Mouse (Mus musculus): ENCODE measurements at regions not wholly inside any gene's neighbourhood (a gene's known extent, or its start where the extent isn't known, plus 50 kb on each side); places are given as distances from the start of the nearest gene placed in this dataset.

DNA sequence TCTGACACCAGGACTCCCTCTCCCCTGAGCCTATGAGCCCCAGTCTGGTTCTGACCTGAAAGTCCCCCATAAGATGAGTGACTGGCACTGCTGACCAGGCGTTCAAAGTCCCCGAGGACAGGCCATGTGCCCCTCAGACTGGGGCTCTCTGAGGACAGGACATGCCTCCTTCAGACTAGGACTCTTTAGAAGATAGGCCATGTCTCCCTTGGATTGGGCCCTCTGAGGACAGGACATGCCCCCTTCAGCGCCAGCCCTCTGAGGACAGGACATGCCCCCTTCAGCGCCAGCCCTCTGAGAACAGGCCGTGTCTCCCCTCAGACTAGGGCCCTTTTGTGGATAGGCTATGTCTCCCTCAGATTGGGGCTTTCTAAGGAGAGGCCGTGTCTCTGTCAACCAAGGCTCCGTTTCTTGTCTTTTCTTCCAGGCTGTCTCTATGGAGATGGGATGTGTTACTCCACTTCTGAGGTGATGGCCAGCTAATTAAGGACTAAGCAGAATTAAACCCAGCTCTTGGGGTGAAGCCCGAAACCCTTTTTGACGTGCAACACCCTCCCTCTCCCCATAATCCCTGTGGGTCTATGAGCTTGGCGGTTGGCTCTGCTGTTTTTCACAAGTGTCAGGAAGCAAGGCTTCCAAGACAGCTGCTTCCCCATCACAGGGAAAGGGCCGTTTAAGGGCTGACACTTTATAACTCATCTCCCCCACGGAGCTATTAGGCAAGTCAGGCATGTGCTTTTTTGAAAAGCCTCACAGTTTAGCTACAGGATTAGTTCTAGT, 135.8 kb downstream of the Vegfa start:
- DNase-seq (ENCODE audit: extremely low read depth), result no peak
- Histone ChIP-seq H3K4me1 (ENCODE audit: control insufficient read depth in 1 of 2, insufficient read depth in 2 of 2) (no peaks in the 10 kb centered on the region), H3K4me3 (replicated peaks in 1 of 3; ENCODE audit: low read depth in 2 of 3, low read length in 2 of 3, poor library complexity in 1 of 3) (no peak overlapping the region), H3K4me2 (ENCODE audit: insufficient read depth, low read depth, poor library complexity, severe bottlenecking) (no peak overlapping the region), H3K36me3 (replicated peaks in 1 of 2; ENCODE audit: control insufficient read depth in 1 of 2, insufficient read depth in 1 of 2, low read length in 1 of 2) (no peaks in the 10 kb centered on the region), H3K27ac (ENCODE audit: insufficient read depth, low read depth) (no peak overlapping the region), H3K27me3 (replicated peaks) (peaks cover 85% of the 10 kb centered on the region), H3K9ac (ENCODE audit: insufficient read depth, low read depth) (no peak overlapping the region), H3K9me3 (replicated peaks; ENCODE audit: low read length) (peaks cover 2% of the 10 kb centered on the region), H3K79me2 (replicated peaks; ENCODE audit: control insufficient read depth, extremely low read depth, insufficient read depth, poor library complexity, severe bottlenecking) (no peaks in the 10 kb centered on the region)
- TF ChIP-seq MAZ (IDR thresholded peaks at IDR 0.05; ENCODE audit: low read depth, low read length), result no peak
- TF ChIP-seq MEF2A (IDR thresholded peaks at IDR 0.05; ENCODE audit: borderline replicate concordance, low read depth, low read length), result no peak
- no peak for TF ChIP-seq USF1 (IDR thresholded peaks at IDR 0.05; ENCODE audit: low read depth, low read length)
- TF ChIP-seq TBP (conservative IDR thresholded peaks at IDR 0.05; ENCODE audit: low read depth, low read length), result no peak
- in situ Hi-C loops (cut with MboI; ENCODE audit: low pct_ligation_motif_present, low pct_unique_long_range_greater_than_20kb, low sequenced_read_pairs), result no loop called here
- dilution Hi-C loops (cut with MboI; ENCODE audit: extremely low pct_ligation_motif_present, extremely low pct_unique_long_range_greater_than_20kb, low sequenced_read_pairs), result no loop called here

DNA sequence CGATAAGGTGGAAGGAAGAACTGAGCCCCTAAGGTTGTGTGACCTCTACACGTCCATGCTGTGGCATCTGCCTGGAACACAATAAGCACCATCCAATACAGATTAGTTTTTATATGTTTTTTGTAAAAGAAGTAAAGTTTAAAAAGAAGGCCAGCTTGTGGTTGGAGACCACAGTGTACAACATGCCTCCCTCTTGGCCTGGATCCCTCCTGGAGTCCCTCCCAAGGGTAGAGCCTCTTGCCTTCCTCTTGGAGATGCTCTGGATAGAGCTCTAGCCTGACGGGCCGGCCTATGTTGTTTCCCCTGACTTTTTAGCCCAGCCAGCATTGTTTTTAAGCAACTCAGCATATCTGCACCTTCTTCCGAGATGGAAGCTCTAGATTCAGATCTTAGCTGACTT, 138.0 kb downstream of the Vegfa start:
- Histone ChIP-seq H3K27me3 (replicated peaks) (peaks cover 88% of the 10 kb centered on the region), H3K4me2 (ENCODE audit: insufficient read depth, low read depth, poor library complexity, severe bottlenecking) (no peak overlapping the region), H3K36me3 (replicated peaks in 1 of 2; ENCODE audit: control insufficient read depth in 1 of 2, insufficient read depth in 1 of 2, low read length in 1 of 2) (no peaks in the 10 kb centered on the region), H3K4me1 (ENCODE audit: control insufficient read depth in 1 of 2, insufficient read depth in 2 of 2) (no peaks in the 10 kb centered on the region), H3K9me3 (replicated peaks; ENCODE audit: low read length) (peaks cover 5% of the 10 kb centered on the region), H3K4me3 (replicated peaks in 1 of 3; ENCODE audit: low read depth in 2 of 3, low read length in 2 of 3, poor library complexity in 1 of 3) (no peak overlapping the region), H3K79me2 (replicated peaks; ENCODE audit: control insufficient read depth, extremely low read depth, insufficient read depth, poor library complexity, severe bottlenecking) (no peaks in the 10 kb centered on the region), H3K9ac (ENCODE audit: insufficient read depth, low read depth) (no peak overlapping the region), H3K27ac (ENCODE audit: insufficient read depth, low read depth) (no peak overlapping the region)
- in situ Hi-C loops (cut with MboI; ENCODE audit: low pct_ligation_motif_present, low pct_unique_long_range_greater_than_20kb, low sequenced_read_pairs) (no loop called here), dilution Hi-C loops (cut with MboI; ENCODE audit: extremely low pct_ligation_motif_present, extremely low pct_unique_long_range_greater_than_20kb, low sequenced_read_pairs) (no loop called here)
- no peak for DNase-seq (ENCODE audit: extremely low read depth)
- TF ChIP-seq KAT2A (IDR thresholded peaks at IDR 0.05; ENCODE audit: insufficient replicate concordance, low read length) (no peak), NELFE (IDR thresholded peaks at IDR 0.05; ENCODE audit: low read depth, low read length) (no peak), BHLHE40 (IDR thresholded peaks at IDR 0.05; ENCODE audit: low read depth, low read length) (no peak), MAZ (IDR thresholded peaks at IDR 0.05; ENCODE audit: low read depth, low read length) (no peak), HCFC1 (IDR thresholded peaks at IDR 0.05; ENCODE audit: low read depth, low read length) (no peak), PAX5 (IDR thresholded peaks at IDR 0.05; ENCODE audit: low read length) (no peak), TCF12 (IDR thresholded peaks at IDR 0.05; ENCODE audit: low read depth, low read length) (no peak)

DNA sequence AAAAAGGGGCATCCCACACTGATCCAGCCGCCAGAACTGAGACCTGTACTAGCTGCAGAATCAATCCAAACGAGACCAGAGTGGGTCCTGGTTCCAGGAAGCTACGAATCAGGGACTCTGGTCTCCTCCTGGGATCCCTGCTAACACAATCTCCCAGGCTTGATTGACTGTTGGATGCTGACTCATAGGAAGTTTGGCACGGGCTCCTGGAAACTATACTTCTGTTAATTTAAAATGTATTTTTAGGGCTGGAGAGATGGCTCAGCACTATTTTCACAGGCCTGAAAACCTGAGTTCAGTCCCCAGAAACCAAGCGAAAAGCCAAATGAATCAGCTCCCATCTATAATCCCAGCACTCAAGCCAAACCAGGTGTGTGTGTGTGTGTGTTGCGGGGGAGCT, 138.5 kb downstream of the Vegfa start:
- Histone ChIP-seq H3K36me3 (replicated peaks in 1 of 2; ENCODE audit: control insufficient read depth in 1 of 2, insufficient read depth in 1 of 2, low read length in 1 of 2) (no peaks in the 10 kb centered on the region), H3K27me3 (replicated peaks) (peaks cover 86% of the 10 kb centered on the region), H3K27ac (ENCODE audit: insufficient read depth, low read depth) (no peak overlapping the region), H3K4me3 (replicated peaks in 1 of 3; ENCODE audit: low read depth in 2 of 3, low read length in 2 of 3, poor library complexity in 1 of 3) (no peak overlapping the region), H3K79me2 (replicated peaks; ENCODE audit: control insufficient read depth, extremely low read depth, insufficient read depth, poor library complexity, severe bottlenecking) (no peaks in the 10 kb centered on the region), H3K4me2 (ENCODE audit: insufficient read depth, low read depth, poor library complexity, severe bottlenecking) (no peak overlapping the region), H3K9me3 (replicated peaks; ENCODE audit: low read length) (peaks cover 5% of the 10 kb centered on the region), H3K9ac (ENCODE audit: insufficient read depth, low read depth) (no peak overlapping the region), H3K4me1 (ENCODE audit: control insufficient read depth in 1 of 2, insufficient read depth in 2 of 2) (no peaks in the 10 kb centered on the region)
- DNase-seq (ENCODE audit: extremely low read depth), result no peak
- TF ChIP-seq PAX5 (IDR thresholded peaks at IDR 0.05; ENCODE audit: low read length) (no peak), MYC (IDR thresholded peaks at IDR 0.05; ENCODE audit: low read depth, low read length) (no peak), TBP (conservative IDR thresholded peaks at IDR 0.05; ENCODE audit: low read depth, low read length) (no peak), MEF2A (IDR thresholded peaks at IDR 0.05; ENCODE audit: borderline replicate concordance, low read depth, low read length) (no peak), USF2 (conservative IDR thresholded peaks at IDR 0.05; ENCODE audit: low read depth, low read length) (no peak)
- in situ Hi-C loops (cut with MboI; ENCODE audit: low pct_ligation_motif_present, low pct_unique_long_range_greater_than_20kb, low sequenced_read_pairs), result no loop called here
- dilution Hi-C loops (cut with MboI; ENCODE audit: extremely low pct_ligation_motif_present, extremely low pct_unique_long_range_greater_than_20kb, low sequenced_read_pairs), result no loop called here

All from CH12.LX (cell line).